ENCODE assay signal across 23 mouse cellular contexts in genomic region chr1:172167911-172168310, GRCm38 (mm10). TPM values are rescaled to one million over a fixed set of nuclear protein-coding genes. Genes with fewer than 3 reads are reported as not detected.
DNase-seq lines count a peak whose midpoint lies in the region; ATAC-seq and TF ChIP-seq lines count a peak whose summit lies in the region.
"Had no signal": no experiment of that assay in that cellular context is flagged by ENCODE, and none has a peak within 500 bp of the region (broad histone marks: within the 10 kb centered on the region; RNA-seq: fewer than 3 reads in every experiment).

No protein-coding gene starts in this region.

- 0 out of 2 replicates have a peak, but pooled peaks cover 6% of the 10 kb centered on the region for H3K9me3 ChIP-seq in kidney, embryonic 16.5 days (ENCODE audit: low read length)
- H3K9me3 ChIP-seq: embryonic facial prominence, embryonic 12.5 days; embryonic facial prominence, embryonic 15.5 days; hindbrain, embryonic 12.5 days had no signal

- peak; percentile 93 for ATAC-seq in kidney, embryonic 16.5 days (ENCODE audit: low FRiP score, low TSS enrichment)
- ATAC-seq: activated CD4-positive, CD25-positive, alpha-beta regulatory T cell, adult 4 months; forebrain, embryonic 14.5 days; forebrain, postnatal 0 days had no signal

- peak; percentile 77 for DNase-seq in kidney, adult 11 months
- DNase-seq in kidney, postnatal 4 days = no peak
- DNase-seq in kidney, adult 9 months = peak; percentile 91
- DNase-seq in kidney, postnatal 25 days = peak; percentile 36 to 52
- no peak for DNase-seq in thymus, postnatal 25 days
- DNase-seq in left cerebral cortex, adult 2 months (ENCODE audit: extremely low spot score in 1 of 2, low spot score in 2 of 2) = no peak
- no peak for DNase-seq in lung, postnatal 4 days
- DNase-seq: adrenal gland, adult 8-10 months; adrenal gland, postnatal 36 days; cerebellum, adult 2 months; cerebellum, adult 9-11 months; cerebellum, postnatal 25 days; forebrain, postnatal 0 days; gastrocnemius, adult 2 months; gastrocnemius, postnatal 14 days had no signal

- H3K27me3 ChIP-seq in kidney, embryonic 16.5 days (ENCODE audit: insufficient read depth, low read length) = no peaks in the 10 kb centered on the region
- H3K27me3 ChIP-seq: embryonic facial prominence, embryonic 12.5 days; embryonic facial prominence, embryonic 15.5 days; hindbrain, embryonic 12.5 days had no signal

- peaks cover 57% of the 10 kb centered on the region for H3K36me3 ChIP-seq in kidney, embryonic 16.5 days (ENCODE audit: insufficient read depth, low read length)

- no peak for TF ChIP-seq CTCF in left cerebral cortex, adult 2 months (IDR thresholded peaks at IDR 0.05)

- peaks cover 18% of the 10 kb centered on the region; the same call in 1 of the 2 replicates for H3K4me1 ChIP-seq in kidney, embryonic 16.5 days (ENCODE audit: insufficient read depth, low read length)
- H3K4me1 ChIP-seq: embryonic facial prominence, embryonic 12.5 days; embryonic facial prominence, embryonic 15.5 days had no signal

- peak overlapping the region; percentile 12 for H3K27ac ChIP-seq in kidney, embryonic 16.5 days (ENCODE audit: low read length)
- no peak overlapping the region for H3K27ac ChIP-seq in left cerebral cortex, adult 2 months
- H3K27ac ChIP-seq: embryonic facial prominence, embryonic 12.5 days; embryonic facial prominence, embryonic 15.5 days; hindbrain, embryonic 12.5 days had no signal

- no peak overlapping the region for H3K9ac ChIP-seq in kidney, embryonic 16.5 days (replicated peaks; ENCODE audit: low read length)
- H3K9ac ChIP-seq: embryonic facial prominence, embryonic 12.5 days; embryonic facial prominence, embryonic 15.5 days; forebrain, postnatal 0 days; hindbrain, embryonic 12.5 days had no signal

- 50% methylated on average over 5 of the region's 5 CpGs for WGBS in kidney, embryonic 16.5 days

- H3K4me2 ChIP-seq in kidney, embryonic 16.5 days (replicated peaks; ENCODE audit: low read depth, low read length) = no peak overlapping the region
- H3K4me2 ChIP-seq: embryonic facial prominence, embryonic 12.5 days; embryonic facial prominence, embryonic 15.5 days; heart, embryonic 11.5 days; hindbrain, embryonic 12.5 days had no signal

- no peak overlapping the region for H3K4me3 ChIP-seq in kidney, embryonic 16.5 days (ENCODE audit: low read length)
- no peak overlapping the region for H3K4me3 ChIP-seq in left cerebral cortex, adult 2 months
- H3K4me3 ChIP-seq: embryonic facial prominence, embryonic 12.5 days; embryonic facial prominence, embryonic 15.5 days; gastrocnemius, adult 2 months; hindbrain, embryonic 12.5 days had no signal

- intact Hi-C loops in left cerebral cortex, adult 2 months (cut with DNase I) = loop anchor here (5.0 kb wide), 1 partner anchor 49 kb away; the partner anchor contains the start of gene Casq1

RNA-seq across cellular contexts. Expression of gene Dcaf8, which starts 20.0 kb away (rescaled TPM):
- 147 and 149 TPM in 2 replicates for polyA plus RNA-seq in kidney, embryonic 16.5 days (2015; fragmentation: Nextera tagmentation; extraction: Ambion mirVana)
- 100 to 1,000 TPM; 115 to 121 TPM for total RNA-seq in left cerebral cortex, adult 2 months (2021)

RNA-seq across cellular contexts. Expression of gene Pea15a, which starts 38.7 kb away (rescaled TPM):
- polyA plus RNA-seq in kidney, embryonic 16.5 days (2015; fragmentation: Nextera tagmentation; extraction: Ambion mirVana) = 129 and 132 TPM in 2 replicates
- total RNA-seq in left cerebral cortex, adult 2 months (2021) = 100 to 1,000 TPM; 387 to 422 TPM

RNA-seq across cellular contexts. Expression of gene Pex19, which starts 41.4 kb away (rescaled TPM):
- polyA plus RNA-seq in kidney, embryonic 16.5 days (2015; fragmentation: Nextera tagmentation; extraction: Ambion mirVana) = 170 and 172 TPM in 2 replicates
- total RNA-seq in left cerebral cortex, adult 2 months (2021) = 10 to 100 TPM; 82.8 to 92.4 TPM

RNA-seq across cellular contexts. Expression of gene Casq1, which starts 51.8 kb away (rescaled TPM):
- polyA plus RNA-seq in kidney, embryonic 16.5 days (2015; fragmentation: Nextera tagmentation; extraction: Ambion mirVana) = 5.2 and 5.6 TPM in 2 replicates
- total RNA-seq in left cerebral cortex, adult 2 months (2021) = under 1 TPM in 1 of 2 experiments, not detected in 1; 0.48 TPM
- total RNA-seq: hematopoietic stem cell, adult 5-6 weeks had no signal
- polyA plus RNA-seq: activated CD4-positive, CD25-positive, alpha-beta regulatory T cell, adult 4 months had no signal

Comparison
In these comparisons a context has a peak if more than half of its experiments do, and no peak if none do; other contexts are left out.
1. DNase-seq: peak in kidney, adult 11 months (single experiment), kidney, adult 9 months (single experiment) and kidney, postnatal 25 days (2 of 2); none in kidney, postnatal 4 days (0 of 2), thymus, postnatal 25 days (single experiment), left cerebral cortex, adult 2 months (0 of 2) and lung, postnatal 4 days (0 of 2).